Mouse (Mus musculus) intestine, postnatal 0 days (tissue): Measurements from ENCODE around the gene Vmn1r205. TPM values are rescaled to one million over a fixed set of nuclear protein-coding genes. Genes with fewer than 3 reads are reported as not detected.
"Not testable (repeated sequence)": the region's sequence is repeated elsewhere in the genome, so short reads cannot be mapped to it uniquely, and the experiment has no call there.

Source experiments
- ATAC-seq: fragments of 200-750 bp; cut with Nextera tagmentation; 2 replicates; pipeline ENCODE4 v1.8.0; 2017; ENCODE audit warnings: mild to moderate bottlenecking, moderate TSS enrichment, moderate library complexity
- H3K27ac ChIP-seq: fragments of 300-500 bp; sonication (generic); 2 replicates; pipeline ENCODE4 v1.5.1; 2014; ENCODE audit warnings: mild to moderate bottlenecking, low read depth, low read length, moderate library complexity
- H3K27me3 ChIP-seq: fragments of 300-500 bp; sonication (generic); replicated peaks from 2 replicates; pipeline ENCODE4 v1.6.1; 2014; ENCODE audit warnings: low read length, mixed read lengths; ENCODE audit not compliant: control insufficient read depth, insufficient read depth
- H3K36me3 ChIP-seq: fragments of 300-500 bp; sonication (generic); 2 replicates; pipeline ENCODE4 v1.6.1; 2014; ENCODE audit warnings: mild to moderate bottlenecking, moderate library complexity; ENCODE audit not compliant: control insufficient read depth, insufficient read depth
- H3K4me1 ChIP-seq: fragments of 300-500 bp; sonication (generic); replicated peaks from 2 replicates; pipeline ENCODE4 v1.6.1; 2014; ENCODE audit warnings: antibody characterized with exemption, low read length, mixed read lengths; ENCODE audit not compliant: control insufficient read depth, insufficient read depth
- H3K4me2 ChIP-seq: fragments of 300-500 bp; sonication (generic); replicated peaks from 2 replicates; pipeline ENCODE4 v1.6.1; 2014; ENCODE audit warnings: low read depth, mild to moderate bottlenecking, moderate library complexity
- H3K4me3 ChIP-seq: fragments of 300-500 bp; sonication (generic); 2 replicates; pipeline ENCODE4 v1.5.1; 2014; ENCODE audit warnings: low read depth, low read length
- H3K9ac ChIP-seq: fragments of 300-500 bp; sonication (generic); 2 replicates; pipeline ENCODE4 v1.6.1; 2014; ENCODE audit warnings: mild to moderate bottlenecking, low read depth, low read length
- H3K9me3 ChIP-seq: fragments of 300-500 bp; sonication (generic); 2 replicates; pipeline ENCODE4 v1.6.1; 2016; ENCODE audit warnings: mixed run types; ENCODE audit not compliant: control insufficient read depth
- CTCF ChIP-seq: sonication (generic); IDR thresholded peaks from 2 replicates; pipeline ENCODE4 v1.5.1; 2016; ENCODE audit warnings: low read depth, mild to moderate bottlenecking, control low read depth, antibody characterized with exemption, moderate library complexity
- WGBS: fragments of 180-500 bp; shearing (Covaris S2); extraction: QIAGEN DNeasy Blood & Tissue Kit; methylation state at CpG from one replicate; pipeline ENCODE4 v1.1.7; 2014; 5-methylcytosine and 5-hydroxymethylcytosine counted together
- polyA plus RNA-seq: library from polyadenylated mRNA; unstranded; fragments of >200 nt; fragmentation: Nextera tagmentation; extraction: Ambion mirVana; gene quantifications from 2 replicates; pipeline ENCODE4 v1.2.1, GENCODE M21; 2015

Gene Vmn1r205
- polyA plus RNA-seq, result not detected in 2 replicates

GRCm38 (mm10) chr13:22592900-22593299 is at the start of gene Vmn1r205:
Gene Vmn1r205, minus strand, starts transcription at chr13:22593000.
- WGBS, result 88% methylated on average over 3 of the region's 3 CpGs
- no peak for TF ChIP-seq CTCF
- Histone ChIP-seq H3K4me3 (no peak within 1 kb of the TSS), H3K27ac (no peak within 1 kb of the TSS), H3K27me3 (no peaks in the 10 kb centered on the region), H3K4me1 (no peaks in the 10 kb centered on the region), H3K36me3 (no peaks in the 10 kb centered on the region), H3K9me3 (no peaks in the 10 kb centered on the region), H3K9ac (no peak within 1 kb of the TSS), H3K4me2 (no peak within 1 kb of the TSS)
- ATAC-seq, result no peak

GRCm38 (mm10) chr13:22624151-22624550 is 31.4 kb upstream of the Vmn1r205 start, which contains the start of gene Vmn1r206:
Gene Vmn1r206, minus strand, starts transcription at chr13:22624251.
- H3K27me3 ChIP-seq, H3K27ac ChIP-seq, H3K36me3 ChIP-seq, H3K9ac ChIP-seq, H3K4me2 ChIP-seq, H3K4me1 ChIP-seq, H3K9me3 ChIP-seq, ATAC-seq, H3K4me3 ChIP-seq: not testable (repeated sequence)

- not testable (repeated sequence) for H3K9ac ChIP-seq, H3K36me3 ChIP-seq, H3K9me3 ChIP-seq, ATAC-seq, H3K4me3 ChIP-seq, H3K4me2 ChIP-seq, H3K27ac ChIP-seq, H3K4me1 ChIP-seq, H3K27me3 ChIP-seq
- WGBS, result 79% methylated on average over 14 of the region's 14 CpGs
These were observed 9.5 kb downstream of the Vmn1r205 start for GRCm38 (mm10) chr13:22583336-22583735.

DNA sequence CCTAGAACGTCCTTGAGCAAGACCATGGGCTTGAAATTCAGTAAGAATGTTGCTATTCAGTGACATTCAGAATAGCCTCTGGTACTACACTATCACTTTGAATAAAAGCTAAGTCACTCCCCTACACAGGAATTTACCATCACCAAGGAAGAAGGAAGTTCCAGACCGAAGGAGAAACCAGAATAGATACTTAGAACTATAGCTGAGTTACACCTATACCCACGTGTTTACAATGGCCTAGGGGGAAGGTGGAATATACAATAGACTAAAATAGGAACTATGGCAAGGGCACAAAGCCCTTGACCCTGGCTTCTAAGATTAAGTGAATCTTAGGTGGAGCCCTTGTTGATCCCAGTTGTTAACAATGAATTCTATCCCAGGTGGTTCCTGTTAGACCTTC is 17.9 kb downstream of the Vmn1r205 start:
- H3K27ac ChIP-seq, H3K36me3 ChIP-seq, H3K9me3 ChIP-seq, H3K4me1 ChIP-seq, H3K4me3 ChIP-seq, H3K27me3 ChIP-seq, H3K9ac ChIP-seq, H3K4me2 ChIP-seq, ATAC-seq: not testable (repeated sequence)
- WGBS, result 84% methylated on average over 3 of the region's 3 CpGs

DNA sequence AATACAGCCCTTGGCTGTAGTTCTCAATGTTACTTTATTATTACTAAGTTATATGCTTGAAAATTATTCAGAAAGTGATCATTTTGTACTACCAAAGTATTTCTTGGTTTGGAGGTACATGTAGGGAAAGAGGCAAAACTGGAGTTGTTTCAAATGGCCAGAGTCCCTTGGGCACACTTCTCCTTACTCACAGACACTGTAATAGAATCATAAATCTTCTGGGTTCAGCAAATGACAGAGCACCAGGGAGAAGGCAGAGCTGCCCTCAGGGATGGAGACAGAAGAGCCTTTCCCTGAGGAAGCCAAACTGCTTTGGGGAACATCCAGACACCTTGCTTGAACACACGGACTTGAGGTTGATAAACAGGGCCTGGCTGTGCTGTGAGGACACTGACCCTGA is 39.9 kb downstream of the Vmn1r205 start, which contains the start of gene Vmn1r204:
Gene Vmn1r204 (plus strand): TSS at position 301 of the 400 bp plus-strand sequence.
- H3K4me2 ChIP-seq, H3K4me3 ChIP-seq, H3K9me3 ChIP-seq, H3K27me3 ChIP-seq, H3K4me1 ChIP-seq, H3K9ac ChIP-seq, H3K36me3 ChIP-seq, ATAC-seq, H3K27ac ChIP-seq: not testable (repeated sequence)
- WGBS, result 58% methylated on average over 1 of the region's 1 CpGs

Other genes starting within 250 kb of the Vmn1r205 start
- gene Vmn1r198, start 242.6 kb downstream of the Vmn1r205 start, polyA plus RNA-seq, result not detected in 2 replicates
- not detected in 2 replicates for gene Vmn1r199, start 213.2 kb downstream of the Vmn1r205 start, polyA plus RNA-seq
- gene Vmn1r200, start 202.6 kb downstream of the Vmn1r205 start, polyA plus RNA-seq, result not detected in 2 replicates
- not detected in 2 replicates for gene Vmn1r201, start 121.1 kb downstream of the Vmn1r205 start, polyA plus RNA-seq
- gene Vmn1r202, start 87.6 kb downstream of the Vmn1r205 start, polyA plus RNA-seq, result not detected in 2 replicates
- not detected in 2 replicates for gene Vmn1r203, start 74.9 kb downstream of the Vmn1r205 start, polyA plus RNA-seq
- not detected in 2 replicates for gene Vmn1r204, start 39.8 kb downstream of the Vmn1r205 start, polyA plus RNA-seq
- gene Vmn1r206, start 31.3 kb upstream of the Vmn1r205 start, polyA plus RNA-seq, result not detected in 2 replicates
- not detected in 2 replicates for gene Vmn1r207-ps, start 136.6 kb upstream of the Vmn1r205 start, polyA plus RNA-seq
- not detected in 2 replicates for gene Vmn1r208, start 184.4 kb upstream of the Vmn1r205 start, polyA plus RNA-seq
- gene Vmn1r209, start 216.7 kb upstream of the Vmn1r205 start, polyA plus RNA-seq, result not detected in 2 replicates
- not detected in 2 replicates for gene Vmn1r210, start 238.3 kb upstream of the Vmn1r205 start, polyA plus RNA-seq